Comparison of ENCODE assay signal across 8 mouse cellular contexts in genomic region chr2:170222819-170223218, GRCm38 (mm10).
A peak's percentile ranks its signal among the peaks of the same experiment; 100 is the strongest.
DNase-seq lines count a peak whose midpoint lies in the region; ATAC-seq and TF ChIP-seq lines count a peak whose summit lies in the region.

No protein-coding gene starts in this region.

- H3K27me3 ChIP-seq in kidney, postnatal 0 days (ENCODE audit: insufficient read depth, low read length), result no peaks in the 10 kb centered on the region
- no peaks in the 10 kb centered on the region for H3K27me3 ChIP-seq in hindbrain, embryonic 12.5 days
- H3K27me3 ChIP-seq in midbrain, embryonic 11.5 days (ENCODE audit: control insufficient read depth, insufficient read depth, low read length), result no peaks in the 10 kb centered on the region

- peak overlapping the region; percentile 29 for H3K4me2 ChIP-seq in kidney, postnatal 0 days (ENCODE audit: low read length)
- H3K4me2 ChIP-seq in hindbrain, embryonic 12.5 days (replicated peaks), result peak overlapping the region; percentile 58
- peak overlapping the region; percentile 27 for H3K4me2 ChIP-seq in midbrain, embryonic 11.5 days

- H3K36me3 ChIP-seq in kidney, postnatal 0 days (ENCODE audit: insufficient read depth, low read length), result no peaks in the 10 kb centered on the region
- no peaks in the 10 kb centered on the region for H3K36me3 ChIP-seq in hindbrain, embryonic 12.5 days
- no peaks in the 10 kb centered on the region for H3K36me3 ChIP-seq in midbrain, embryonic 11.5 days (ENCODE audit: control insufficient read depth, insufficient read depth, low read length)

- H3K9ac ChIP-seq in kidney, postnatal 0 days (ENCODE audit: low read depth, low read length), result 0 out of 2 replicates have a peak overlapping the region, but pooled peaks have one; percentile 25
- H3K9ac ChIP-seq in hindbrain, embryonic 12.5 days, result no peak overlapping the region
- H3K9ac ChIP-seq in midbrain, embryonic 11.5 days (ENCODE audit: low read length), result peak overlapping the region; percentile 41; the same call in 1 of the 2 replicates

- no peak overlapping the region for H3K27ac ChIP-seq in kidney, postnatal 0 days
- H3K27ac ChIP-seq in hindbrain, embryonic 12.5 days, result peak overlapping the region; percentile 70
- H3K27ac ChIP-seq in midbrain, embryonic 11.5 days (ENCODE audit: low read depth, low read length), result peak overlapping the region; percentile 56

- no peak for ATAC-seq in kidney, postnatal 0 days (replicated peaks; ENCODE audit: low FRiP score, low read depth)
- no peak for ATAC-seq in hindbrain, embryonic 12.5 days (ENCODE audit: low FRiP score)
- no peak for ATAC-seq in midbrain, embryonic 11.5 days (ENCODE audit: low FRiP score)

- WGBS in kidney, postnatal 0 days, result 5% methylated on average over 6 of the region's 6 CpGs
- under 1% methylated on average over 6 of the region's 6 CpGs for WGBS in hindbrain, embryonic 12.5 days
- 1% methylated on average over 6 of the region's 6 CpGs for WGBS in midbrain, embryonic 11.5 days

- no peak overlapping the region for H3K4me3 ChIP-seq in kidney, postnatal 0 days (replicated peaks; ENCODE audit: low read depth, low read length)
- H3K4me3 ChIP-seq in hindbrain, embryonic 12.5 days, result no peak overlapping the region
- no peak overlapping the region for H3K4me3 ChIP-seq in midbrain, embryonic 11.5 days (ENCODE audit: low read depth, low read length)

- H3K9me3 ChIP-seq in kidney, postnatal 0 days (replicated peaks; ENCODE audit: low read length), result no peaks in the 10 kb centered on the region
- H3K9me3 ChIP-seq in hindbrain, embryonic 12.5 days (replicated peaks), result no peaks in the 10 kb centered on the region
- H3K9me3 ChIP-seq in midbrain, embryonic 11.5 days (ENCODE audit: control insufficient read depth, low read length), result no peaks in the 10 kb centered on the region

- no peak for TF ChIP-seq CTCF in kidney, postnatal 0 days (IDR thresholded peaks at IDR 0.05; ENCODE audit: low read depth)

- H3K4me1 ChIP-seq in kidney, postnatal 0 days (replicated peaks; ENCODE audit: insufficient read depth, low read length), result peaks cover 16% of the 10 kb centered on the region; the same call in 1 of the 2 replicates
- peaks cover 49% of the 10 kb centered on the region for H3K4me1 ChIP-seq in hindbrain, embryonic 12.5 days
- peaks cover 48% of the 10 kb centered on the region for H3K4me1 ChIP-seq in midbrain, embryonic 11.5 days (ENCODE audit: control insufficient read depth, insufficient read depth, low read length)

- peak; percentile 60 for DNase-seq in kidney, postnatal 0 days (ENCODE audit: low spot score)
- no peak for DNase-seq in kidney, adult 8-10 months
- peak; percentile 72 for DNase-seq in embryo, embryonic 11 days
- DNase-seq in midbrain, embryonic 11.5 days (ENCODE audit: low spot score, missing footprints), result peak; percentile 92
- no peak for DNase-seq in right cerebral cortex, adult 18-20 months
- DNase-seq in gastrocnemius, postnatal 10 days, result no peak
- DNase-seq in ovary, postnatal 14 days (ENCODE audit: low spot score), result no peak

Comparison
In these comparisons a context has a peak if more than half of its experiments do, and no peak if none do; other contexts are left out.
1. DNase-seq: peak in kidney, postnatal 0 days (single experiment), embryo, embryonic 11 days (single experiment) and midbrain, embryonic 11.5 days (single experiment); none in kidney, adult 8-10 months (0 of 2), right cerebral cortex, adult 18-20 months (single experiment), gastrocnemius, postnatal 10 days (single experiment) and ovary, postnatal 14 days (single experiment).
2. Peak in every context shown above with its lines, with median percentiles within 50 percentile points of each other: H3K4me2 ChIP-seq.